Mouse (Mus musculus): ENCODE measurements around the gene Nop58. TPM values are rescaled to one million over a fixed set of nuclear protein-coding genes. Genes with fewer than 3 reads are reported as not detected.

Nop58 gene
- polyA plus RNA-seq, 1 experiment: 8.2 TPM

- H3K4me3 ChIP-seq (ENCODE audit: insufficient read depth, low read depth, low read length): no peak overlapping the region
- H3K27me3 ChIP-seq (replicated peaks; ENCODE audit: control insufficient read depth, insufficient read depth, low read length): no peaks in the 10 kb centered on the region
- no peak overlapping the region for H3K27ac ChIP-seq (ENCODE audit: insufficient read depth, low read depth, low read length)
- H3K4me1 ChIP-seq (ENCODE audit: control insufficient read depth, insufficient read depth, low read length): no peaks in the 10 kb centered on the region
- no peak for DNase-seq
- no peak for TF ChIP-seq CTCF (conservative IDR thresholded peaks at IDR 0.05; ENCODE audit: insufficient read depth, insufficient read length, low read depth, low read length)
- no peak for TF ChIP-seq POLR2A (IDR thresholded peaks at IDR 0.05; ENCODE audit: low read depth, low read length)
- 78% methylated on average over 7 of the region's 7 CpGs for WGBS
- H3K36me3 ChIP-seq (ENCODE audit: control insufficient read depth, insufficient read depth, low read length): peaks cover 3% of the 10 kb centered on the region
Observed at GRCm38 (mm10) chr1:59656244-59657171, 28.3 kb upstream of the Nop58 start.

DNA sequence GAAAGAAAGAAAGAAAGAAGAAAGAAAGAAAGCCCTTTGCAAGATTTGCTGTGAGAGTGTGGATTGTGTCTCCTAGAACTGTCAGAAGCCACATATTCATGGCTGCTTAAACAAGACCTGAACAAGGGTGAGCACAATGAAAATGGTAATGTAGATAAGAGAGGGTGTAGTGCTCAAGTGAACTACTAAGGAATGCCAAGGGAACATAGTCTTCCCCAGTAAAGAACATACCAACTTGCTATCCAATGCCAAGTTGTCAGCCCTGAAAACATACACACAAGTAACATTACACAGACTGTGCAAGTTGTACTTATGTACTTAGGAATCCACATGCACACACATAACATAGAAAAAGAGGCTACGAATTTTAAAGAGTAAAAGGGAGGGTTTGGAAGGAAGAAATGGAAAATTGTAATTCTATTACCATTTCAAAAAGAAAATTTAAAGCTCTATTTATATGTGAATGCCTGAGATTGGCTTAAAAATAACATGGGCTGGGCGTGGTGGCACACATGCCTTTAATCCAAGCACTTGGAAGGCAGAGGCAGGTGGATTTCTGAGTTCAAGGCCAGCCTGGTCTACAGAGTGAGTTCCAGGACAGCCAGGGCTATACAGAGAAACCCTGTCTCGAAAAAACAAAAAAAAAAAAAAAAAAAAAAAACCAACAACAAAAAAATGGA lies 21.2 kb upstream of the Nop58 start:
- H3K27ac ChIP-seq (ENCODE audit: insufficient read depth, low read depth, low read length): no peak overlapping the region
- TF ChIP-seq POLR2A (IDR thresholded peaks at IDR 0.05; ENCODE audit: low read depth, low read length) (no peak), CTCF (conservative IDR thresholded peaks at IDR 0.05; ENCODE audit: insufficient read depth, insufficient read length, low read depth, low read length) (no peak)
- H3K4me3 ChIP-seq (ENCODE audit: insufficient read depth, low read depth, low read length): no peak overlapping the region
- DNase-seq: no peak
- no peaks in the 10 kb centered on the region for H3K27me3 ChIP-seq (replicated peaks; ENCODE audit: control insufficient read depth, insufficient read depth, low read length)
- no peaks in the 10 kb centered on the region for H3K36me3 ChIP-seq (ENCODE audit: control insufficient read depth, insufficient read depth, low read length)
- peaks cover 3% of the 10 kb centered on the region; the same call in 1 of the 2 replicates for H3K4me1 ChIP-seq (ENCODE audit: control insufficient read depth, insufficient read depth, low read length)
- 83% methylated on average over 3 of the region's 3 CpGs for WGBS

GRCm38 (mm10) chr1:59668871-59669270 lies 15.9 kb upstream of the Nop58 start:
- Histone ChIP-seq H3K27me3 (replicated peaks; ENCODE audit: control insufficient read depth, insufficient read depth, low read length) (no peaks in the 10 kb centered on the region), H3K27ac (ENCODE audit: insufficient read depth, low read depth, low read length) (no peak overlapping the region), H3K4me1 (ENCODE audit: control insufficient read depth, insufficient read depth, low read length) (peaks cover 4% of the 10 kb centered on the region; the same call in 1 of the 2 replicates), H3K4me3 (ENCODE audit: insufficient read depth, low read depth, low read length) (no peak overlapping the region), H3K36me3 (ENCODE audit: control insufficient read depth, insufficient read depth, low read length) (no peaks in the 10 kb centered on the region)
- no peak for TF ChIP-seq POLR2A (IDR thresholded peaks at IDR 0.05; ENCODE audit: low read depth, low read length)
- no peak for TF ChIP-seq CTCF (conservative IDR thresholded peaks at IDR 0.05; ENCODE audit: insufficient read depth, insufficient read length, low read depth, low read length)
- DNase-seq: no peak
- 77% methylated on average over 2 of the region's 2 CpGs for whole genome bisulfite sequencing

DNA sequence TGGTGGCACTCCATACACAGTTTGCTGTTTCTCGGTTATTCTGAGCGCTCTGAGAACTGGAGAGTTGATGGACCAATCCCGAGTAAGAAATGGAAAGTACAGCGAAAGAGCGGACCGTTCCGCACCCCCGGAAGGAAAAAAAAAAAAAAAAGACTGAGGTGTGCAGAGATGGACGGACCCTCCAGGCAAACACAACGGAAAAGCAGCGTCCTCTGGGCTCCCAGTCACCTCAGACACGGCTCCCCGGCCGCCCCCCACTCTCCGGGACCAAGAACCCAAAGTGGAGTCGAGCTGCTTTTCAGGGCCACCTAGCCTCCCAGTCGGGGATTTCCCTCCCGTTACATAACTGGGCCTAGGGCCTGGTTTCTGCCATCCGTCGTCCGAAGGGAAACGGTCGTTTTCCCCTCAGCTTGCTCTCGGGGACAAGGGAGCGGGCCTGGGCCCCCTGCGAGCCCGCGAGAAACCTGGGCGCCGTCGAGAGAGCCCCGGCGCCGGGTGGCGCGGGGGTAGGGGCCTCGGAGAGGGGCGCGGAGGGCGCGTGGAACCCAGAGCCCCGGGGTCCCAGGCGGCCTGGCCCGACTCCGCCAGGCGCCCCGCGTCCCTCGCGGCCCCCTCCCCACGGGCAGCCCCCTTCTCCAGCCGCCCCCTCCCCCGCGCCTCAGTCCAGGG lies 14.7 kb upstream of the Nop58 start:
- WGBS: under 1% methylated on average over 54 of the region's 54 CpGs
- Histone ChIP-seq H3K4me3 (ENCODE audit: insufficient read depth, low read depth, low read length) (peak overlapping the region; percentile 94), H3K36me3 (ENCODE audit: control insufficient read depth, insufficient read depth, low read length) (no peaks in the 10 kb centered on the region), H3K4me1 (ENCODE audit: control insufficient read depth, insufficient read depth, low read length) (peaks cover 4% of the 10 kb centered on the region; the same call in 1 of the 2 replicates), H3K27me3 (replicated peaks; ENCODE audit: control insufficient read depth, insufficient read depth, low read length) (no peaks in the 10 kb centered on the region), H3K27ac (ENCODE audit: insufficient read depth, low read depth, low read length) (peak overlapping the region; percentile 78)
- TF ChIP-seq CTCF (conservative IDR thresholded peaks at IDR 0.05; ENCODE audit: insufficient read depth, insufficient read length, low read depth, low read length): no peak
- DNase-seq: peak; percentile 43

DNA sequence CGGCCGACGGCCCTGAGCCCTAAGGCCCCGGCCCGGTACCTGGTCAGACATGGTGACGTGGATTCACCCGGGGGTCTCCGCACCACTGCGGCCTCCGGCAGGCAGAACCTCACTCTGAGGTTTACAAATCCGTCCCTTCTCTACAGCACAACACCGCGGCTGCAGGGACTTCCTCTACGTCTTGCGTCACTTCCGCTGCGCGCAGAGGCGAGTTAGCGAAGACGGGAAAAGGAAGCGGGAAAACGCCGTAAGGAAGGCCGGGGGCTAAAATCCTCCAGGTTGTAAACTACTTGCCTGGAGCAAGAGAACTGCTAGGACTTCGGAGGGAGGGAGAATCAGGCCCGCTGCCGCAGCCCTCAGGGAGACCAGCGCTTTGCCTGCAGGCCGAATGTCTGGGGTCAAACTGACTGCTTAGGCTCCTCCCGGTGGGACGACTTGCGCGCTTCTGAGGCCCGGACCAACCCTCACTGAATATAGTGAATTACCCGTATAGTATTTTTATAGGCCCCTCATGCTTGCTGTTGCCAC lies 14.1 kb upstream of the Nop58 start, which contains the start of gene Sumo1:
TSS of gene Sumo1 (minus strand) at position 194 of the 528 bp plus-strand sequence.
- WGBS: under 1% methylated on average over 36 of the region's 36 CpGs
- peak within 1 kb of the TSS; percentile 94 for H3K4me3 ChIP-seq (ENCODE audit: insufficient read depth, low read depth, low read length)

DNA sequence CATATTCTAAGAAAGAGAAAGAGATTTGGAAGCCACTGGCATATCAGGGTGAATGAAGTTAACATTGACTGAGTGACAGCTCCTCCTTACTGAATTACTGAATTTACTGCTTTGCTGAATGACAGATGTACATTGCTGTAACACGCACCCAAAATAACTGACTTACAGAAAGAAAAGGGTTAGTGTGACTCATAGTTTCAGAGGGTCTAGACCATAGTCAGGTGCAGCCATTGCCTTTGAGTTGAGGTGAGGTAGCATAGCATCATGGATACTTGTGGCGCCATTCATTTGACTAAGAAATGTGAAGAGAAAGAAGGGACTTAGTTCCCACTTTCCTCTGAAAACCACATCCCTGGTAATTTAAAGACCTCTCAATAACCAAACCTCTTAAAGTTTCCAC lies 11.1 kb upstream of the Nop58 start:
- no peak for DNase-seq
- TF ChIP-seq POLR2A (IDR thresholded peaks at IDR 0.05; ENCODE audit: low read depth, low read length): no peak
- H3K27me3 ChIP-seq (replicated peaks; ENCODE audit: control insufficient read depth, insufficient read depth, low read length): no peaks in the 10 kb centered on the region
- WGBS: 99% methylated on average over 2 of the region's 2 CpGs
- no peaks in the 10 kb centered on the region for H3K36me3 ChIP-seq (ENCODE audit: control insufficient read depth, insufficient read depth, low read length)
- no peak overlapping the region for H3K4me3 ChIP-seq (ENCODE audit: insufficient read depth, low read depth, low read length)
- no peak overlapping the region for H3K27ac ChIP-seq (ENCODE audit: insufficient read depth, low read depth, low read length)
- no peaks in the 10 kb centered on the region for H3K4me1 ChIP-seq (ENCODE audit: control insufficient read depth, insufficient read depth, low read length)

More for the DNA sequence above, 14.1 kb upstream of the Nop58 start, which contains the start of gene Sumo1:
- TF ChIP-seq POLR2A (IDR thresholded peaks at IDR 0.05; ENCODE audit: low read depth, low read length): peak; percentile 86
- no peak for TF ChIP-seq CTCF (conservative IDR thresholded peaks at IDR 0.05; ENCODE audit: insufficient read depth, insufficient read length, low read depth, low read length)
- DNase-seq: peak; percentile 93
- peaks cover 4% of the 10 kb centered on the region; the same call in 1 of the 2 replicates for H3K4me1 ChIP-seq (ENCODE audit: control insufficient read depth, insufficient read depth, low read length)
- H3K27ac ChIP-seq (ENCODE audit: insufficient read depth, low read depth, low read length): peak within 1 kb of the TSS; percentile 89
- H3K27me3 ChIP-seq (replicated peaks; ENCODE audit: control insufficient read depth, insufficient read depth, low read length): no peaks in the 10 kb centered on the region
- no peaks in the 10 kb centered on the region for H3K36me3 ChIP-seq (ENCODE audit: control insufficient read depth, insufficient read depth, low read length)
